Mouse (Mus musculus): ENCODE results near the gene Gm3072. TPM values are rescaled to one million over a fixed set of nuclear protein-coding genes. Genes with fewer than 3 reads are reported as not detected.
"Not testable (repeated sequence)": the region's sequence is repeated elsewhere in the genome, so short reads cannot be mapped to it uniquely, and the experiment has no call there.

The Gm3072 gene
- polyA plus RNA-seq (2015; fragmentation: Nextera tagmentation; extraction: Ambion mirVana), result not detected in 2 replicates

DNA sequence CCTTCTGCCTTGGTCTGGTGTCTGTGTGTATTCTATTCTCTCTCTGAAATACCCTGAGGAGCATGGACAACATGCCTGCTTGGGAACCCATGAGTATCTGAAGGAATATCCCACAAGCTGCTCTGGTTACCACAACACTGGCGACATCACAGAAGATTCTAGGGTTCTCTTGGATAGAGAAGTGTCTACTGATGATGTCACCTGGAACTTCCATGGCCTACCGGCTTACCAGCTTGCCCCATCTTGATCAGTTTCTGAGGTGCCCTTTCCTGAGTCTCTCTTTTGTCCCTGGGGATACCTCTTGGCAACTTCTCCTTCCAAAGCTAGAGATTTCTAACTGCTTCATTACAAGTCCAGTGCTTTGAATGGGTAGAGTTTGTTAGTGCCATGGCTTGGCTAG lies at the start of gene Gm3072:
Gene Gm3072 (minus strand): TSS at position 101 of the 400 bp plus-strand sequence.
- not testable (repeated sequence) for H3K9ac ChIP-seq; H3K27me3 ChIP-seq (replicated peaks); H3K9me3 ChIP-seq; ATAC-seq (ENCODE audit: insufficient read depth, low FRiP score, low read depth); H3K36me3 ChIP-seq; H3K27ac ChIP-seq; H3K4me2 ChIP-seq; H3K4me3 ChIP-seq (replicated peaks); H3K4me1 ChIP-seq
- 83% methylated on average over 1 of the region's 2 CpGs for WGBS

DNA sequence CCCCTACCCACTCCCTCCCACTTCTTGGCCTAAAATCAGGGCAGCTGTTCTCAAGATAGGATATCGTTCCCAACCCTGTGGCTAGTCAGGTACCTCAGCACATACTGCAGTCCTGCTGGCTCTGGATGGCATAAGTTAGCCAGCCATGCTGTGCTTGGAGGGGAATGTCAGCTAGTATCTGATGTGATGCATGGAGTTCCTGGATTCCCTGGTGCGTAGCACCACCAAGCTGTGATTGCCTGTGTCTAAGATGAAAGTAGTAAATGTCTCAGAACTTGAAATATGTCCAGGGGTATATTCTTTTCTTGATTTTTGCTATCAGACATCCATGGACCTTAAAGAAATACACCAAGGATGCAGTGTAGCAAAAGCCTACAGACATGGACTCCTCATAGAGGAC lies 23.8 kb upstream of the Gm3072 start:
- H3K4me3 ChIP-seq (replicated peaks); H3K9ac ChIP-seq; H3K9me3 ChIP-seq; ATAC-seq (ENCODE audit: insufficient read depth, low FRiP score, low read depth); H3K4me1 ChIP-seq; H3K27me3 ChIP-seq (replicated peaks); H3K36me3 ChIP-seq; H3K4me2 ChIP-seq; H3K27ac ChIP-seq: not testable (repeated sequence)
- 74% methylated on average over 2 of the region's 2 CpGs for WGBS

DNA sequence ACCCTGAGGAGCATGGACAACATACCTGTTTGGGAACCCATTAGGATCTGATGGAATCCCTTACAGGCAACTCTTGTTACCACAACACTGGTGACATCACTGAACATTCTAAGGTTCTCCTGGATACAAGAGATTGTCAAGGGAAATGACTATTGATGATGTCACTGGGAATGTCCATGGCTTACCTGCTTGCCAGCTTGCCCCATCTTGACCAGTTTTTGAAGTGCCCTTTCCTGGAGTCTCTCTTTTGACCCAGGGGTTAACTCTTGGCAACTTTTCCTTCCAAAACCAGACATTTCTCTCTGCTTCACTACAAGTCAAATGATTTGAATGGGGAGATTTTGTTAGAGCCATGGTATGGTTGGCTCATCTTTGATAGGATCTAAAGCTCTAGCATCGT lies 22.0 kb upstream of the Gm3072 start, which contains the start of gene Gm3676:
Gene Gm3676 (minus strand): TSS at position 101 of the 400 bp plus-strand sequence.
- not testable (repeated sequence) for H3K9me3 ChIP-seq; H3K36me3 ChIP-seq; H3K4me2 ChIP-seq; H3K9ac ChIP-seq; H3K4me3 ChIP-seq (replicated peaks); H3K27ac ChIP-seq; H3K27me3 ChIP-seq (replicated peaks); ATAC-seq (ENCODE audit: insufficient read depth, low FRiP score, low read depth); H3K4me1 ChIP-seq
- whole genome bisulfite sequencing, result no CpG with 5 or more reads among the region's 1 CpGs

- not testable (repeated sequence) for H3K4me3 ChIP-seq (replicated peaks); H3K9ac ChIP-seq; H3K27me3 ChIP-seq (replicated peaks); H3K27ac ChIP-seq; H3K36me3 ChIP-seq; ATAC-seq (ENCODE audit: insufficient read depth, low FRiP score, low read depth); H3K4me1 ChIP-seq; H3K4me2 ChIP-seq; H3K9me3 ChIP-seq
- WGBS, result 97% methylated on average over 9 of the region's 11 CpGs
These were observed 5.7 kb upstream of the Gm3072 start for GRCm38 (mm10) chr14:41630144-41630543.

DNA sequence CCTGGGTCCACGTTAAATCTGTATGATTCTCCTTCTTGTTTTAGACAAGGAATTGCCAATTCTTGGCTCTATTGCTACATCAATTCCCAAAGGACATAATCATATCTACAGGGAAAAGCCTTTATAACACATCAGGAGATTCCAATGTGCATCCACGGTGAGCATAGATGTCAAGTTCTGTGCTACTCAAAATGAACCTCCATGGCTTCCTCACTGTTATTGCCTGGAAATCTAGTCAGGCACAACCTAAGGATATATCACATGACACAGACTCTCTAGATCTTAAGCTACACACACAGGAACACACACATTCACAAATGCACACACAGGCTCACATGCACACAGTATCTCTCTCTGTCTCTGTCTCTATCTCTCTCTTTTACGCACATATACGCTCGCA lies 1.9 kb downstream of the Gm3072 start:
- not testable (repeated sequence) for H3K36me3 ChIP-seq

DNA sequence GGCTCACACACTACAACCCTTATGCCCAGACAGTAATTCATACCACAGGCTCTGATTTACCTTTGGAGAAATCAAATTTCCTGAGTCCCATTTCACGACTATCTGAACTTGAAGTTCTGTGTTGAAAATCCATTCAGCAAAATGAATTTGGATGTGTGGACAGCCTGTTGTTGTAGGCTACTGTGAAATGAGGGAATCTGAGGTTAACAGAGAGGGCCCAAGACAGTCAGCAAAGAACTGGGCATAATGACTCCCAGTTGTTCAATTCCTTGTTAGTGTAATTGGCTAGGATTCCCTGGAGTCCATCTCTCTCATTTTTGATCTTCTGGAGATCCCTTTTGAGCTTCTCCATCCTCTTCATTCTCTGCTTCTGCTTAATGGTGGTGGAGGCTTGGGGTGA lies 13.7 kb downstream of the Gm3072 start:
- WGBS, result 73% methylated on average over 1 of the region's 1 CpGs
- not testable (repeated sequence) for H3K27ac ChIP-seq; H3K9ac ChIP-seq; H3K27me3 ChIP-seq (replicated peaks); H3K4me1 ChIP-seq; H3K36me3 ChIP-seq; H3K9me3 ChIP-seq; ATAC-seq (ENCODE audit: insufficient read depth, low FRiP score, low read depth); H3K4me3 ChIP-seq (replicated peaks); H3K4me2 ChIP-seq

More for the DNA sequence above, 1.9 kb downstream of the Gm3072 start:
- H3K4me3 ChIP-seq (replicated peaks); ATAC-seq (ENCODE audit: insufficient read depth, low FRiP score, low read depth); H3K9me3 ChIP-seq; H3K4me1 ChIP-seq; H3K27ac ChIP-seq; H3K4me2 ChIP-seq; H3K9ac ChIP-seq; H3K27me3 ChIP-seq (replicated peaks): not testable (repeated sequence)
- 91% methylated on average over 5 of the region's 5 CpGs for WGBS

DNA sequence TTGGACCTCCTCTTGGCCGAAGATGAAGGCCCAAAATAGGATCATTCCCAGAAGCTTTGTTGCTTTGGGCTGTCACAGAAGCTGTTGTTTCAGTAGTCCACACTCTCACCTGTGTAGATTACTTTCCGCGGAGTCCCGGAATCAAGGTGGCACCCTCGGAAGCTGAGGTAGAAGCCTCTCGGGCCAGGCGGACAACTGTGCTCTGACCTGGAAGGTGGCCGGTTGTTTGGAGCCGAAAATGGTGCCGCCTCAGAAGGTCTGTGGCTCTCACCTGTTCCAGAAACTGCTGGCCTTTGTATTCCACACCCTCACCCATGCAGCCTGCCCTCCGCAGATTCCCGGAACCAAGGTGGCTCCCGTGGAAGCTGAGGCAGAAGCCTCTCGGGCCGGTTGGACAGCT lies 23.5 kb downstream of the Gm3072 start:
- H3K9ac ChIP-seq; ATAC-seq (ENCODE audit: insufficient read depth, low FRiP score, low read depth); H3K36me3 ChIP-seq; H3K4me3 ChIP-seq (replicated peaks); H3K27me3 ChIP-seq (replicated peaks); H3K4me2 ChIP-seq; H3K9me3 ChIP-seq; H3K27ac ChIP-seq; H3K4me1 ChIP-seq: not testable (repeated sequence)
- WGBS, result 91% methylated on average over 15 of the region's 15 CpGs

DNA sequence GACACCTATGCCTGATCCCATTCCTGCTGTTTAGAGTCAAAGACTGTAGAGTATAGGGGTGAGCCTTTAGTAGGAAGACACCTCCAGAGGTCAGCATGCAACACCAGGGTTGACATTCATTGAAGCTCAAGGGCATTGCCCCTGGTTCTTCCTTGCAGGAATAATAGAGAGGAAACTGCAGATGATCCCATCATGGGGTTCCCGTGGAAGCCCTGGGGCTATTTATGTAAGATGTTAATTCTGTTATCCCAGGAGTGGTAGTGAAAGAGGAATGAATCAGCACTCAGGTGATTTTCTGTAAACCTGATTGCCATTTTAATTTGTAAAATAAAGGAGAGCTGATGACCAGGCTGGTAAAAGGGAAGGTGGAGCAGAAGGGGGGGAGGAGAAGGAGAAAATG lies 38.1 kb downstream of the Gm3072 start:
- H3K4me3 ChIP-seq (replicated peaks); H3K27me3 ChIP-seq (replicated peaks); H3K4me1 ChIP-seq; H3K27ac ChIP-seq; H3K4me2 ChIP-seq; H3K36me3 ChIP-seq; ATAC-seq (ENCODE audit: insufficient read depth, low FRiP score, low read depth); H3K9me3 ChIP-seq; H3K9ac ChIP-seq: not testable (repeated sequence)
- 79% methylated on average over 1 of the region's 1 CpGs for WGBS

GRCm38 (mm10) chr14:41572911-41573310 lies 51.5 kb downstream of the Gm3072 start, which contains the start of gene 1700049E17Rik2:
1700049E17Rik2 (plus strand) TSS chr14:41573211.
- ATAC-seq (ENCODE audit: insufficient read depth, low FRiP score, low read depth); H3K36me3 ChIP-seq; H3K9me3 ChIP-seq; H3K4me1 ChIP-seq; H3K4me2 ChIP-seq; H3K27me3 ChIP-seq (replicated peaks); H3K9ac ChIP-seq; H3K4me3 ChIP-seq (replicated peaks); H3K27ac ChIP-seq: not testable (repeated sequence)
- WGBS, result no CpG with 5 or more reads among the region's 1 CpGs

Other genes starting within 250 kb of the Gm3072 start
- gene Gm7945, start 238.2 kb downstream of the Gm3072 start, polyA plus RNA-seq (2015; fragmentation: Nextera tagmentation; extraction: Ambion mirVana), result not detected in 2 replicates
- gene Gm6482, start 216.3 kb downstream of the Gm3072 start, polyA plus RNA-seq (2015; fragmentation: Nextera tagmentation; extraction: Ambion mirVana), result not detected in 2 replicates
- gene Gm7954, start 171.1 kb downstream of the Gm3072 start, polyA plus RNA-seq (2015; fragmentation: Nextera tagmentation; extraction: Ambion mirVana), result not detected in 2 replicates
- gene Gm3486, start 135.1 kb downstream of the Gm3072 start, polyA plus RNA-seq (2015; fragmentation: Nextera tagmentation; extraction: Ambion mirVana), result not detected in 2 replicates
- gene Gm7970, start 69.0 kb downstream of the Gm3072 start, polyA plus RNA-seq (2015; fragmentation: Nextera tagmentation; extraction: Ambion mirVana), result not detected in 2 replicates
- not detected in 2 replicates for gene 1700049E17Rik2, start 51.4 kb downstream of the Gm3072 start, polyA plus RNA-seq (2015; fragmentation: Nextera tagmentation; extraction: Ambion mirVana)
- gene Gm3676, start 21.9 kb upstream of the Gm3072 start, polyA plus RNA-seq (2015; fragmentation: Nextera tagmentation; extraction: Ambion mirVana), result not detected in 2 replicates
- gene Gm8068, start 77.3 kb upstream of the Gm3072 start, polyA plus RNA-seq (2015; fragmentation: Nextera tagmentation; extraction: Ambion mirVana), result not detected in 2 replicates
- gene Gm7929, start 126.0 kb upstream of the Gm3072 start, polyA plus RNA-seq (2015; fragmentation: Nextera tagmentation; extraction: Ambion mirVana), result not detected in 2 replicates
- gene Gm47189, start 147.8 kb upstream of the Gm3072 start, polyA plus RNA-seq (2015; fragmentation: Nextera tagmentation; extraction: Ambion mirVana), result not detected in 2 replicates